Mouse (Mus musculus): ENCODE data around the gene Rabgap1. TPM values are rescaled to one million over a fixed set of nuclear protein-coding genes. Genes with fewer than 3 reads are reported as not detected.

Rabgap1 gene
- polyA plus RNA-seq, 1 experiment from 2014 or later, result 6.2 TPM

DNA sequence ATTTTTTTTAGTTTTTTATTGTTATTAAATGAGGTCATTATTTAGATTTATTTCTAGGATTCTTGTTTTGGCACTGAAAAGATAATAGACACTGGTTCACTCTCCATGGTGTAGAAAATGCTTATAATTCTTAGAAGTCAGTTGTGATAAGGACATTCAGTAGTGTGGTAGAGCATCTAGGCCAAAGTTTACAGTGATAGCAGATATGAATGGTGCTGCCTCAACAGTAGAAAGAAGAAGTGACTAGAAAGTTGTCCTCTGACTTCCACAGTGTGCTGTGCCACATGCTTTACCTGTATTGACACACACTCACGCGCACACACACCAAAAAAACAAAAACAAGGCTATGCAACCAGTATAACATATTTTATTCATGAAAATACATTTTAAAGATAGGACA is 86.3 kb downstream of the Rabgap1 start:
- Histone ChIP-seq H3K9ac (replicated peaks) (no peak overlapping the region), H3K9me3 (ENCODE audit: low read length) (no peaks in the 10 kb centered on the region), H3K36me3 (replicated peaks; ENCODE audit: insufficient read depth, low read length) (peaks cover 4% of the 10 kb centered on the region; the same call in 1 of the 2 replicates), H3K27ac (ENCODE audit: low read depth) (no peak overlapping the region), H3K27me3 (ENCODE audit: insufficient read depth, low read length) (no peaks in the 10 kb centered on the region), H3K4me1 (ENCODE audit: insufficient read depth) (no peaks in the 10 kb centered on the region), H3K4me3 (ENCODE audit: low read depth, low read length) (no peak overlapping the region), H3K4me2 (ENCODE audit: low read depth, low read length) (no peak overlapping the region)
- TF ChIP-seq CTCF (IDR thresholded peaks at IDR 0.05; ENCODE audit: low read depth) (no peak), EP300 (IDR thresholded peaks at IDR 0.05; ENCODE audit: low read depth) (no peak)
- WGBS (ENCODE audit: insufficient replicate concordance), result 91% methylated on average over 2 of the region's 2 CpGs
- ATAC-seq (no peak), DNase-seq (no peak)

GRCm38 (mm10) chr2:37530766-37531165 is 87.7 kb downstream of the Rabgap1 start:
- peaks cover 5% of the 10 kb centered on the region; the same call in 1 of the 2 replicates for H3K36me3 ChIP-seq (replicated peaks; ENCODE audit: insufficient read depth, low read length)
- H3K4me1 ChIP-seq (ENCODE audit: insufficient read depth), result no peaks in the 10 kb centered on the region
- H3K9ac ChIP-seq (replicated peaks), result no peak overlapping the region
- no peak overlapping the region for H3K4me3 ChIP-seq (ENCODE audit: low read depth, low read length)
- 88% methylated on average over 1 of the region's 1 CpGs for WGBS (ENCODE audit: insufficient replicate concordance)
- no peaks in the 10 kb centered on the region for H3K9me3 ChIP-seq (ENCODE audit: low read length)
- H3K4me2 ChIP-seq (ENCODE audit: low read depth, low read length), result no peak overlapping the region
- H3K27me3 ChIP-seq (ENCODE audit: insufficient read depth, low read length), result no peaks in the 10 kb centered on the region
- TF ChIP-seq EP300 (IDR thresholded peaks at IDR 0.05; ENCODE audit: low read depth) (no peak), CTCF (IDR thresholded peaks at IDR 0.05; ENCODE audit: low read depth) (no peak)
- DNase-seq, result no peak
- no peak for ATAC-seq
- no peak overlapping the region for H3K27ac ChIP-seq (ENCODE audit: low read depth)

DNA sequence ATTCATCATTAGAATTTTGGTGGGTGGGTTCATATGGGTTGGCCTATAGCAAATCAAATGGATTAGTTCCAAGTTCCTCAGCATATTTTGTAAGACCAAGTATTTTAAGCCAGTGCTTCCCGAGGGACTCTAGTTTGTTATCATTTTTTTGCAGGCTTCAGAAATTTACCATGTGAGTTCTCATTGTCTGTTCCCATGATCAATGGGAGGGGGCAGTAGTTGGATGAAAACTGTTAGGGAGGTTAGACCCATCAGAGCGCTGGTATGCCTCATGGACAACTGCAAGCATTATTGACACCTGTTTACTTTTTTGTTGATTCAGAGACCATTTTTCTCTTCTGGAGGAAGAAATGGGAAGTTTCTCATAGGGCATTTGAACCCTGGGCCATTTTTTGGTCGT is 88.6 kb downstream of the Rabgap1 start:
- H3K27me3 ChIP-seq (ENCODE audit: insufficient read depth, low read length), result no peaks in the 10 kb centered on the region
- no peak overlapping the region for H3K9ac ChIP-seq (replicated peaks)
- 66% methylated on average over 3 of the region's 3 CpGs for WGBS (ENCODE audit: insufficient replicate concordance)
- no peak overlapping the region for H3K27ac ChIP-seq (ENCODE audit: low read depth)
- H3K4me1 ChIP-seq (ENCODE audit: insufficient read depth), result no peaks in the 10 kb centered on the region
- TF ChIP-seq CTCF (IDR thresholded peaks at IDR 0.05; ENCODE audit: low read depth), result no peak
- no peak for TF ChIP-seq EP300 (IDR thresholded peaks at IDR 0.05; ENCODE audit: low read depth)
- H3K4me2 ChIP-seq (ENCODE audit: low read depth, low read length), result no peak overlapping the region
- no peak overlapping the region for H3K4me3 ChIP-seq (ENCODE audit: low read depth, low read length)
- no peak for DNase-seq
- peaks cover 5% of the 10 kb centered on the region; the same call in 1 of the 2 replicates for H3K36me3 ChIP-seq (replicated peaks; ENCODE audit: insufficient read depth, low read length)
- no peak for ATAC-seq
- H3K9me3 ChIP-seq (ENCODE audit: low read length), result no peaks in the 10 kb centered on the region

DNA sequence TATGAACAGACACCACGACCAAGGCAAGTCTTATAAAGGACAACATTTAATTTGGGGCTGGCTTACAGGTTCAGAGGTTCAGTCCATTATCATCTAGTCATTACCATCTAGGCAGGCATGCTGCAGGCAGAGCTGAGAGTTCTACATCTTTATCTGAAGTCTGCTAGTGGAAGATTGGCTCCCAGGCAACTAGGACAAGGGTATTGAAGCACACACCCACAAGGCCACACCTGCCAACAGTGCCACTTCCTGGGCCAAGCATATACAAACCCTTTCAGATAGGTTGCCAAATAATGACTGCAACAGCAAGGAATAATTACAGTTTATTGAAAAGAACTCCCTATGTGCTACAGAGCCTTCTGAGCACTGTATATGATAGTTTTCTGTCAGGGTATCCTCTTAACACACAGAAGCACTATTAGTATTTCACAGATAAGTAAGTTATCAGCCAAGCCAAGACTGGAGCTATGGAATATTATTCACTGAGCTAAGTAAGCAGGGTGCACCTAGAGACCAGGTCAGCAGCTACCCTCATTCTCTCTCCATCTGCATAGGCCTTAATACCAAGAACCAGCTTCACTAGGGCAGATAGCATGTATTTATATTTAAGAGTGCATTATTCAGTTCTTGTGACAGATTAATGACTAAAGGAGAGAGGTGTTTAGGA is 106.4 kb downstream of the Rabgap1 start:
- Histone ChIP-seq H3K36me3 (replicated peaks; ENCODE audit: insufficient read depth, low read length) (peaks cover 21% of the 10 kb centered on the region), H3K9ac (replicated peaks) (no peak overlapping the region), H3K27ac (ENCODE audit: low read depth) (no peak overlapping the region), H3K27me3 (ENCODE audit: insufficient read depth, low read length) (no peaks in the 10 kb centered on the region), H3K4me3 (ENCODE audit: low read depth, low read length) (no peak overlapping the region), H3K4me2 (ENCODE audit: low read depth, low read length) (peak overlapping the region; percentile 44), H3K4me1 (ENCODE audit: insufficient read depth) (0 out of 2 replicates have a peak, but pooled peaks cover 4% of the 10 kb centered on the region), H3K9me3 (ENCODE audit: low read length) (no peaks in the 10 kb centered on the region)
- 52% methylated on average over 1 of the region's 1 CpGs for WGBS (ENCODE audit: insufficient replicate concordance)
- DNase-seq (peak; percentile 43), ATAC-seq (peak; percentile 98)
- TF ChIP-seq EP300 (IDR thresholded peaks at IDR 0.05; ENCODE audit: low read depth) (peak; percentile 86), CTCF (IDR thresholded peaks at IDR 0.05; ENCODE audit: low read depth) (no peak)

DNA sequence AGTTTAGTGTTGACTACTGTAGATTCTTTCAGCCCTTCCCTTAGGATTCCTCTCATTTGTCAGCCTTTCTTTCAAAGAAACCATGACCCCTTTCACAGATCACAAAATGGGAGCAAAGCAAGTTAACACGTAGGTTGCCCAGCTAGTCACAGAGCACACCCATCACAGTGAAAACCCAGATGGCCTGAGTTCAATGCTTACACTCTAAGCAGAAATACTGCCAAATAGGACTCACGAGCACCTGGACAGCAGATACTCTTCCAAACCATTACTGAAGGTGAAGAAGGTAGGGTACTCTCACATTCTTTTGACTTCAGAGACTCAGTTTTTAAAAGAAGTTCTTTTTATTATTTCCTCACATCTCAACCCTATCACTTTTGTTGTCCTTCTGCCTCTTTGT is 113.3 kb downstream of the Rabgap1 start:
- Histone ChIP-seq H3K4me2 (ENCODE audit: low read depth, low read length) (no peak overlapping the region), H3K4me3 (ENCODE audit: low read depth, low read length) (no peak overlapping the region), H3K27ac (ENCODE audit: low read depth) (no peak overlapping the region), H3K9ac (replicated peaks) (no peak overlapping the region), H3K9me3 (ENCODE audit: low read length) (no peaks in the 10 kb centered on the region), H3K4me1 (ENCODE audit: insufficient read depth) (no peaks in the 10 kb centered on the region), H3K27me3 (ENCODE audit: insufficient read depth, low read length) (no peaks in the 10 kb centered on the region), H3K36me3 (replicated peaks; ENCODE audit: insufficient read depth, low read length) (peaks cover 41% of the 10 kb centered on the region)
- WGBS (ENCODE audit: insufficient replicate concordance), result 79% methylated on average over 2 of the region's 2 CpGs
- DNase-seq, result no peak
- TF ChIP-seq CTCF (IDR thresholded peaks at IDR 0.05; ENCODE audit: low read depth) (no peak), EP300 (IDR thresholded peaks at IDR 0.05; ENCODE audit: low read depth) (no peak)
- no peak for ATAC-seq

DNA sequence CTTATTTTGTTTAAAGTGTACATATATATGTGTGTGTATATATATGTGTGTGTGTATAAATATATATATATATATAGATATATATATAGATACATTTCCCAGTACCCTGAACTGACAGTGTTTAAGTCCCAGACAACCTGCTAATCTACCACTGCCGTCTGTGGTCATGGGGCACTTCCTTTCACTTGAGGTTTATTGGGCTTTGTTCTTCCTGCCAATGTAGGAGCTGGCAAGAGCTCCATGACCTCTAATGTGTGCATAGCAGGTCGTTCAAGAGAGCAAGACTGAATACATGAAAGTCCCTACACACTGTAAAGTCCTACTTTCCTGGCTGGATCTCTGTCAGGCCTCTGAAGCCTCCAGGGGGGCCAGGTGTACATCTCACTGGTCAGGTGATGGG is 122.5 kb downstream of the Rabgap1 start:
- TF ChIP-seq CTCF (IDR thresholded peaks at IDR 0.05; ENCODE audit: low read depth) (no peak), EP300 (IDR thresholded peaks at IDR 0.05; ENCODE audit: low read depth) (no peak)
- ATAC-seq (peak; percentile 28; the same call in 1 of the 2 replicates), DNase-seq (no peak)
- no peak overlapping the region for H3K27ac ChIP-seq (ENCODE audit: low read depth)
- WGBS (ENCODE audit: insufficient replicate concordance), result 30% methylated on average over 2 of the region's 2 CpGs
- peaks cover 7% of the 10 kb centered on the region for H3K4me1 ChIP-seq (ENCODE audit: insufficient read depth)
- H3K9me3 ChIP-seq (ENCODE audit: low read length), result no peaks in the 10 kb centered on the region
- no peak overlapping the region for H3K4me2 ChIP-seq (ENCODE audit: low read depth, low read length)
- no peaks in the 10 kb centered on the region for H3K27me3 ChIP-seq (ENCODE audit: insufficient read depth, low read length)
- H3K4me3 ChIP-seq (ENCODE audit: low read depth, low read length), result no peak overlapping the region
- H3K9ac ChIP-seq (replicated peaks), result no peak overlapping the region
- peaks cover 46% of the 10 kb centered on the region for H3K36me3 ChIP-seq (replicated peaks; ENCODE audit: insufficient read depth, low read length)

All from liver, postnatal 0 days (tissue).